Comparison of ENCODE assay signal across 8 mouse cellular contexts in genomic region chr10:69793079-69793478, GRCm38 (mm10).
A peak's percentile ranks its signal among the peaks of the same experiment; 100 is the strongest.
DNase-seq lines count a peak whose midpoint lies in the region; ATAC-seq and TF ChIP-seq lines count a peak whose summit lies in the region.

No protein-coding gene starts in this region.

- H3K27ac ChIP-seq in kidney, adult 2 months (ENCODE audit: insufficient read depth, low read depth, low read length), result peak overlapping the region; percentile 5; the same call in 1 of the 2 replicates
- H3K27ac ChIP-seq in kidney, embryonic 14.5 days (ENCODE audit: low read depth, low read length), result no peak overlapping the region
- no peak overlapping the region for H3K27ac ChIP-seq in bone marrow, adult 2 months (ENCODE audit: control insufficient read depth, insufficient read depth, low read depth, low read length, poor library complexity)
- H3K27ac ChIP-seq in embryonic facial prominence, embryonic 14.5 days (replicated peaks; ENCODE audit: low read depth, low read length), result no peak overlapping the region
- H3K27ac ChIP-seq in liver, adult 2 months (replicated peaks; ENCODE audit: insufficient read depth, low read depth, low read length), result no peak overlapping the region
- no peak overlapping the region for H3K27ac ChIP-seq in neural tube, embryonic 11.5 days (ENCODE audit: low read depth, low read length)

- H3K36me3 ChIP-seq in kidney, adult 2 months (ENCODE audit: control insufficient read depth, insufficient read depth, low read length), result no peaks in the 10 kb centered on the region
- no peaks in the 10 kb centered on the region for H3K36me3 ChIP-seq in kidney, embryonic 14.5 days (ENCODE audit: control insufficient read depth, insufficient read depth, low read length)
- H3K36me3 ChIP-seq in embryonic facial prominence, embryonic 14.5 days (ENCODE audit: control insufficient read depth, insufficient read depth, low read length), result no peaks in the 10 kb centered on the region
- no peaks in the 10 kb centered on the region for H3K36me3 ChIP-seq in liver, adult 2 months (ENCODE audit: control insufficient read depth, insufficient read depth, low read length)
- H3K36me3 ChIP-seq in neural tube, embryonic 11.5 days (ENCODE audit: control insufficient read depth, insufficient read depth, low read length), result no peaks in the 10 kb centered on the region

- TF ChIP-seq CTCF in kidney, adult 2 months (conservative IDR thresholded peaks at IDR 0.05; ENCODE audit: insufficient read depth, insufficient read length, low read depth, low read length), result peak; percentile 67
- peak; percentile 26; the same call in 1 of the 2 replicates for TF ChIP-seq CTCF in bone marrow, adult 2 months (IDR thresholded peaks at IDR 0.05; ENCODE audit: control insufficient read depth, insufficient read depth, low read length)
- TF ChIP-seq CTCF in liver, adult 2 months (IDR thresholded peaks at IDR 0.05; ENCODE audit: low read depth, low read length), result peak; percentile 58

- H3K79me2 ChIP-seq in liver, adult 2 months (ENCODE audit: control insufficient read depth, insufficient read depth, low read length), result no peaks in the 10 kb centered on the region

- H3K4me3 ChIP-seq in kidney, adult 2 months (ENCODE audit: insufficient read depth, low read depth, low read length), result no peak overlapping the region
- no peak overlapping the region for H3K4me3 ChIP-seq in kidney, embryonic 14.5 days (ENCODE audit: low read length)
- H3K4me3 ChIP-seq in bone marrow, adult 2 months (replicated peaks; ENCODE audit: control insufficient read depth, low read depth, low read length), result no peak overlapping the region
- H3K4me3 ChIP-seq in embryonic facial prominence, embryonic 14.5 days (ENCODE audit: low read depth, low read length), result no peak overlapping the region
- no peak overlapping the region for H3K4me3 ChIP-seq in liver, adult 2 months (ENCODE audit: insufficient read depth, low read depth, low read length)
- no peak overlapping the region for H3K4me3 ChIP-seq in neural tube, embryonic 11.5 days (ENCODE audit: low read depth, low read length)

- H3K4me2 ChIP-seq in kidney, embryonic 14.5 days (replicated peaks; ENCODE audit: low read depth, low read length), result no peak overlapping the region
- no peak overlapping the region for H3K4me2 ChIP-seq in embryonic facial prominence, embryonic 14.5 days (ENCODE audit: low read depth, low read length)
- no peak overlapping the region for H3K4me2 ChIP-seq in neural tube, embryonic 11.5 days (ENCODE audit: low read depth)

- ATAC-seq in kidney, embryonic 14.5 days (ENCODE audit: low FRiP score, low TSS enrichment), result no peak
- ATAC-seq in embryonic facial prominence, embryonic 14.5 days (ENCODE audit: low read depth), result peak; percentile 50; the same call in 1 of the 2 replicates
- no peak for ATAC-seq in neural tube, embryonic 11.5 days (ENCODE audit: insufficient read depth, low FRiP score, low TSS enrichment)

- DNase-seq in kidney, adult 2 months, result peak; percentile 74
- DNase-seq in embryonic facial prominence, embryonic 14.5 days (ENCODE audit: low spot score), result peak; percentile 80
- peak; percentile 62 to 64 for DNase-seq in heart, postnatal 36 days
- peak; percentile 36 for DNase-seq in liver, adult 2 months (ENCODE audit: extremely low read depth, low read depth, low spot score)
- peak; percentile 53 for DNase-seq in neural tube, embryonic 11.5 days (ENCODE audit: low spot score)
- peak; percentile 26 to 64 for DNase-seq in urinary bladder, postnatal 4 days (ENCODE audit: low spot score in 2 of 2)

- H3K9ac ChIP-seq in kidney, embryonic 14.5 days (ENCODE audit: low read depth, low read length), result no peak overlapping the region
- no peak overlapping the region for H3K9ac ChIP-seq in embryonic facial prominence, embryonic 14.5 days (ENCODE audit: low read depth, low read length)
- H3K9ac ChIP-seq in liver, adult 2 months (ENCODE audit: low read depth, low read length), result no peak overlapping the region
- no peak overlapping the region for H3K9ac ChIP-seq in neural tube, embryonic 11.5 days (ENCODE audit: low read length)

- WGBS in kidney, adult 2 months, result 40% methylated on average over 9 of the region's 9 CpGs
- 34% methylated on average over 9 of the region's 9 CpGs for WGBS in kidney, embryonic 14.5 days
- WGBS in bone marrow, adult 2 months, result 60% methylated on average over 9 of the region's 9 CpGs
- 38% methylated on average over 9 of the region's 9 CpGs for WGBS in embryonic facial prominence, embryonic 14.5 days
- WGBS in liver, adult 2 months, result 47% methylated on average over 9 of the region's 9 CpGs
- 33% methylated on average over 9 of the region's 9 CpGs for WGBS in neural tube, embryonic 11.5 days

- H3K9me3 ChIP-seq in kidney, embryonic 14.5 days (ENCODE audit: control insufficient read depth, low read length), result no peaks in the 10 kb centered on the region
- H3K9me3 ChIP-seq in embryonic facial prominence, embryonic 14.5 days (ENCODE audit: control insufficient read depth, low read length), result no peaks in the 10 kb centered on the region
- no peaks in the 10 kb centered on the region for H3K9me3 ChIP-seq in neural tube, embryonic 11.5 days (ENCODE audit: control insufficient read depth, low read length)

- no peaks in the 10 kb centered on the region for H3K27me3 ChIP-seq in kidney, adult 2 months (replicated peaks; ENCODE audit: control insufficient read depth, insufficient read depth, low read length)
- no peaks in the 10 kb centered on the region for H3K27me3 ChIP-seq in kidney, embryonic 14.5 days (ENCODE audit: control insufficient read depth, insufficient read depth, low read length)
- no peaks in the 10 kb centered on the region for H3K27me3 ChIP-seq in embryonic facial prominence, embryonic 14.5 days (replicated peaks; ENCODE audit: control insufficient read depth, insufficient read depth, low read length)
- no peaks in the 10 kb centered on the region for H3K27me3 ChIP-seq in liver, adult 2 months (ENCODE audit: control insufficient read depth, insufficient read depth, low read length)
- H3K27me3 ChIP-seq in neural tube, embryonic 11.5 days (ENCODE audit: control insufficient read depth, insufficient read depth, low read length), result no peaks in the 10 kb centered on the region

- intact Hi-C loops in heart, postnatal 36 days (cut with DNase I), result loop anchor here (5.0 to 10.0 kb wide), 3 partner anchors 54 to 338 kb away; no protein-coding TSS in a partner anchor

- no peaks in the 10 kb centered on the region for H3K4me1 ChIP-seq in kidney, adult 2 months (ENCODE audit: control insufficient read depth, insufficient read depth, low read length)
- H3K4me1 ChIP-seq in kidney, embryonic 14.5 days (ENCODE audit: control insufficient read depth, insufficient read depth, low read length), result no peaks in the 10 kb centered on the region
- H3K4me1 ChIP-seq in bone marrow, adult 2 months (ENCODE audit: control insufficient read depth, insufficient read depth, low read length), result peaks cover 2% of the 10 kb centered on the region
- peaks cover 16% of the 10 kb centered on the region; the same call in 1 of the 2 replicates for H3K4me1 ChIP-seq in embryonic facial prominence, embryonic 14.5 days (ENCODE audit: control insufficient read depth, insufficient read depth, low read length)
- H3K4me1 ChIP-seq in liver, adult 2 months (ENCODE audit: control insufficient read depth, insufficient read depth, low read length), result no peaks in the 10 kb centered on the region
- no peaks in the 10 kb centered on the region for H3K4me1 ChIP-seq in neural tube, embryonic 11.5 days (ENCODE audit: control insufficient read depth, insufficient read depth, low read length)

- TF ChIP-seq POLR2A in kidney, adult 2 months (IDR thresholded peaks at IDR 0.05; ENCODE audit: low read depth, low read length), result no peak
- TF ChIP-seq POLR2A in bone marrow, adult 2 months (IDR thresholded peaks at IDR 0.05; ENCODE audit: borderline replicate concordance, control insufficient read depth, low read depth, low read length), result no peak
- TF ChIP-seq POLR2A in liver, adult 2 months (IDR thresholded peaks at IDR 0.05; ENCODE audit: extremely low read depth, insufficient read depth, low read length), result no peak
